Mouse (Mus musculus) liver, embryonic 13.5 days (tissue): ENCODE measurements around the gene Slc25a1. TPM values are rescaled to one million over a fixed set of nuclear protein-coding genes. Genes with fewer than 3 reads are reported as not detected.

Experiments used
- ATAC-seq: fragments of 200-750 bp; cut with Nextera tagmentation; 2 replicates; pipeline ENCODE4 v1.8.0; 2017; ENCODE audit warnings: low read depth, mild to moderate bottlenecking, moderate number of reproducible peaks, moderate library complexity
- DNase-seq: peaks from one replicate; pipeline ENCODE4 v3.0.0; 2022
- H3K27ac ChIP-seq: fragments of 300-500 bp; sonication (generic); 2 replicates; pipeline ENCODE4 v1.5.1; 2015; ENCODE audit warnings: moderate library complexity, mild to moderate bottlenecking, inconsistent platforms
- H3K27me3 ChIP-seq: fragments of 300-500 bp; sonication (generic); 2 replicates; pipeline ENCODE4 v1.6.1; 2015; ENCODE audit warnings: mild to moderate bottlenecking, inconsistent platforms
- H3K36me3 ChIP-seq: fragments of 300-500 bp; sonication (generic); 2 replicates; pipeline ENCODE4 v1.6.1; 2015; ENCODE audit warnings: mild to moderate bottlenecking, inconsistent platforms
- H3K4me1 ChIP-seq: fragments of 300-500 bp; sonication (generic); replicated peaks from 2 replicates; pipeline ENCODE4 v1.6.1; 2015; ENCODE audit warnings: inconsistent platforms
- H3K4me2 ChIP-seq: fragments of 300-500 bp; sonication (generic); 2 replicates; pipeline ENCODE4 v1.6.1; 2015; ENCODE audit warnings: inconsistent platforms, mild to moderate bottlenecking, moderate library complexity
- H3K4me3 ChIP-seq: fragments of 300-500 bp; sonication (generic); replicated peaks from 2 replicates; pipeline ENCODE4 v1.5.1; 2015; ENCODE audit warnings: mild to moderate bottlenecking, inconsistent platforms
- H3K9ac ChIP-seq: fragments of 300-500 bp; sonication (generic); 2 replicates; pipeline ENCODE4 v1.6.1; 2015; ENCODE audit warnings: mild to moderate bottlenecking, inconsistent platforms
- H3K9me3 ChIP-seq: fragments of 300-500 bp; sonication (generic); replicated peaks from 2 replicates; pipeline ENCODE4 v1.6.1; 2016; ENCODE audit warnings: inconsistent platforms
- WGBS: fragments of 180-500 bp; shearing (Covaris S2); methylation state at CpG from one replicate; pipeline ENCODE4 v1.1.7; 2015; ENCODE audit not compliant: insufficient replicate concordance; 5-methylcytosine and 5-hydroxymethylcytosine counted together
- polyA plus RNA-seq: library from polyadenylated mRNA; unstranded; fragments of >200 nt; fragmentation: Nextera tagmentation; extraction: Ambion mirVana; gene quantifications from 2 replicates; pipeline ENCODE4 v1.2.1, GENCODE M21; 2015

Gene Slc25a1
- polyA plus RNA-seq, 1 experiment from 2014 or later = 78.6 TPM

GRCm38 (mm10) chr16:17938187-17938586 is 10.2 kb upstream of the Slc25a1 start:
- Histone ChIP-seq H3K27me3 (no peaks in the 10 kb centered on the region), H3K4me1 (peaks cover 52% of the 10 kb centered on the region), H3K27ac (peak overlapping the region; percentile 85), H3K4me3 (no peak overlapping the region), H3K36me3 (no peaks in the 10 kb centered on the region), H3K9me3 (no peaks in the 10 kb centered on the region), H3K4me2 (peak overlapping the region; percentile 44; the same call in 1 of the 2 replicates), H3K9ac (peak overlapping the region; percentile 20; the same call in 1 of the 2 replicates)
- no peak for ATAC-seq
- 25% methylated on average over 7 of the region's 7 CpGs for WGBS
- no peak for DNase-seq

- Histone ChIP-seq H3K36me3 (no peaks in the 10 kb centered on the region), H3K27me3 (no peaks in the 10 kb centered on the region), H3K4me1 (peaks cover 59% of the 10 kb centered on the region), H3K4me2 (no peak overlapping the region), H3K9me3 (no peaks in the 10 kb centered on the region), H3K27ac (peak overlapping the region; percentile 47), H3K9ac (no peak overlapping the region), H3K4me3 (no peak overlapping the region)
- ATAC-seq (no peak), DNase-seq (no peak)
- 75% methylated on average over 10 of the region's 10 CpGs for WGBS
These were observed 8.8 kb upstream of the Slc25a1 start for GRCm38 (mm10) chr16:17936776-17937175.

- WGBS = 27% methylated on average over 3 of the region's 3 CpGs
- Histone ChIP-seq H3K4me1 (peaks cover 60% of the 10 kb centered on the region), H3K9me3 (no peaks in the 10 kb centered on the region), H3K9ac (peak overlapping the region; percentile 34), H3K4me3 (no peak overlapping the region), H3K27ac (peak overlapping the region; percentile 87), H3K4me2 (no peak overlapping the region), H3K36me3 (no peaks in the 10 kb centered on the region), H3K27me3 (no peaks in the 10 kb centered on the region)
- ATAC-seq (no peak), DNase-seq (no peak)
These were observed 6.5 kb upstream of the Slc25a1 start for GRCm38 (mm10) chr16:17934445-17934910.

GRCm38 (mm10) chr16:17933594-17934444 is 5.8 kb upstream of the Slc25a1 start:
- H3K4me2 ChIP-seq = no peak overlapping the region
- H3K36me3 ChIP-seq = no peaks in the 10 kb centered on the region
- H3K27ac ChIP-seq = peak overlapping the region; percentile 87
- ATAC-seq (peak; percentile 76), DNase-seq (peak; percentile 29)
- H3K4me3 ChIP-seq = no peak overlapping the region
- H3K27me3 ChIP-seq = no peaks in the 10 kb centered on the region
- H3K9me3 ChIP-seq = no peaks in the 10 kb centered on the region
- H3K4me1 ChIP-seq = peaks cover 60% of the 10 kb centered on the region
- H3K9ac ChIP-seq = peak overlapping the region; percentile 34
- 27% methylated on average over 9 of the region's 9 CpGs for WGBS

GRCm38 (mm10) chr16:17931906-17932460 is 4.0 kb upstream of the Slc25a1 start:
- Histone ChIP-seq H3K9me3 (no peaks in the 10 kb centered on the region), H3K27ac (0 out of 2 replicates have a peak overlapping the region, but pooled peaks have one; percentile 29), H3K4me2 (no peak overlapping the region), H3K4me1 (peaks cover 54% of the 10 kb centered on the region), H3K9ac (no peak overlapping the region), H3K27me3 (no peaks in the 10 kb centered on the region), H3K36me3 (no peaks in the 10 kb centered on the region), H3K4me3 (no peak overlapping the region)
- ATAC-seq = no peak
- DNase-seq = no peak
- 75% methylated on average over 5 of the region's 5 CpGs for WGBS

- H3K9me3 ChIP-seq = no peaks in the 10 kb centered on the region
- H3K4me2 ChIP-seq = no peak overlapping the region
- H3K27me3 ChIP-seq = no peaks in the 10 kb centered on the region
- ATAC-seq (no peak), DNase-seq (no peak)
- peaks cover 22% of the 10 kb centered on the region for H3K36me3 ChIP-seq
- H3K4me1 ChIP-seq = peaks cover 64% of the 10 kb centered on the region
- WGBS = 79% methylated on average over 2 of the region's 2 CpGs
- no peak overlapping the region for H3K4me3 ChIP-seq
- peak overlapping the region; percentile 87 for H3K27ac ChIP-seq
- no peak overlapping the region for H3K9ac ChIP-seq
These were observed 1.6 kb upstream of the Slc25a1 start for GRCm38 (mm10) chr16:17929631-17930030.

- WGBS = 26% methylated on average over 2 of the region's 2 CpGs
- Histone ChIP-seq H3K27ac (peak overlapping the region; percentile 87), H3K9ac (peak overlapping the region; percentile 93), H3K36me3 (peaks cover 22% of the 10 kb centered on the region), H3K27me3 (no peaks in the 10 kb centered on the region), H3K9me3 (no peaks in the 10 kb centered on the region), H3K4me2 (peak overlapping the region; percentile 100; the same call in 1 of the 2 replicates), H3K4me3 (peak overlapping the region; percentile 91; the same call in 1 of the 2 replicates), H3K4me1 (peaks cover 64% of the 10 kb centered on the region)
- DNase-seq (no peak), ATAC-seq (no peak)
These were observed 1.2 kb upstream of the Slc25a1 start for GRCm38 (mm10) chr16:17929211-17929610.

GRCm38 (mm10) chr16:17928627-17929104 is 647 bp upstream of the Slc25a1 start:
- ATAC-seq (peak; percentile 62), DNase-seq (peak; percentile 73)
- Histone ChIP-seq H3K9me3 (no peaks in the 10 kb centered on the region), H3K9ac (peak overlapping the region; percentile 93), H3K27ac (peak overlapping the region; percentile 87), H3K4me1 (peaks cover 62% of the 10 kb centered on the region), H3K27me3 (no peaks in the 10 kb centered on the region), H3K4me3 (peak overlapping the region; percentile 91), H3K4me2 (peak overlapping the region; percentile 100), H3K36me3 (peaks cover 22% of the 10 kb centered on the region)
- 0% methylated on average over 9 of the region's 9 CpGs for WGBS

- H3K36me3 ChIP-seq = peaks cover 22% of the 10 kb centered on the region
- ATAC-seq (peak; percentile 19), DNase-seq (no peak)
- H3K4me1 ChIP-seq = peaks cover 62% of the 10 kb centered on the region
- H3K9me3 ChIP-seq = no peaks in the 10 kb centered on the region
- H3K9ac ChIP-seq = peak overlapping the region; percentile 93
- peak overlapping the region; percentile 87 for H3K27ac ChIP-seq
- H3K27me3 ChIP-seq = no peaks in the 10 kb centered on the region
- WGBS = under 1% methylated on average over 72 of the region's 72 CpGs
- H3K4me3 ChIP-seq = peak overlapping the region; percentile 91
- peak overlapping the region; percentile 100 for H3K4me2 ChIP-seq
These were observed 502 bp downstream of the Slc25a1 start for GRCm38 (mm10) chr16:17927351-17928082.

- DNase-seq (no peak), ATAC-seq (peak; percentile 14; the same call in 1 of the 2 replicates)
- Histone ChIP-seq H3K4me1 (peaks cover 58% of the 10 kb centered on the region), H3K9me3 (no peaks in the 10 kb centered on the region), H3K9ac (peak overlapping the region; percentile 89), H3K4me2 (peak overlapping the region; percentile 93), H3K4me3 (peak overlapping the region; percentile 84), H3K27me3 (peaks cover 25% of the 10 kb centered on the region), H3K36me3 (peaks cover 22% of the 10 kb centered on the region), H3K27ac (peak overlapping the region; percentile 83)
- 0% methylated on average over 14 of the region's 14 CpGs for WGBS
These were observed 5.9 kb downstream of the Slc25a1 start for GRCm38 (mm10) chr16:17922163-17922538.
